Mouse (Mus musculus): ENCODE data around the gene Hist1h4j. TPM values are rescaled to one million over a fixed set of nuclear protein-coding genes. Genes with fewer than 3 reads are reported as not detected.
"Not testable (repeated sequence)": the region's sequence is repeated elsewhere in the genome, so short reads cannot be mapped to it uniquely, and the experiment has no call there.

Gene Hist1h4j
- polyA plus RNA-seq, 1 experiment from 2014 or later = 0.31 TPM

- no peak for ATAC-seq (ENCODE audit: insufficient number of reproducible peaks, low FRiP score)
- Histone ChIP-seq H3K4me1 (replicated peaks) (peaks cover 8% of the 10 kb centered on the region), H3K4me2 (no peak overlapping the region; the same call in 1 of the 2 replicates), H3K27me3 (replicated peaks) (no peaks in the 10 kb centered on the region), H3K36me3 (no peaks in the 10 kb centered on the region), H3K27ac (ENCODE audit: poor library complexity, severe bottlenecking) (peak overlapping the region; percentile 94), H3K4me3 (no peak overlapping the region), H3K9me3 (replicated peaks) (no peaks in the 10 kb centered on the region), H3K9ac (0 out of 2 replicates have a peak overlapping the region, but pooled peaks have one; percentile 64)
- WGBS = 69% methylated on average over 5 of the region's 5 CpGs
These were observed 1.4 kb upstream of the Hist1h4j start for GRCm38 (mm10) chr13:21733466-21733865.

GRCm38 (mm10) chr13:21734010-21734905 lies 606 bp upstream of the Hist1h4j start:
- Histone ChIP-seq H3K9me3 (replicated peaks) (no peaks in the 10 kb centered on the region), H3K4me2 (peak overlapping the region; percentile 77), H3K27me3 (replicated peaks) (no peaks in the 10 kb centered on the region), H3K36me3 (no peaks in the 10 kb centered on the region), H3K4me1 (replicated peaks) (peaks cover 8% of the 10 kb centered on the region), H3K27ac (ENCODE audit: poor library complexity, severe bottlenecking) (peak overlapping the region; percentile 94), H3K9ac (peak overlapping the region; percentile 77), H3K4me3 (peak overlapping the region; percentile 59)
- WGBS = under 1% methylated on average over 21 of the region's 21 CpGs
- peak; percentile 78 for ATAC-seq (ENCODE audit: insufficient number of reproducible peaks, low FRiP score)

- Histone ChIP-seq H3K36me3 (no peaks in the 10 kb centered on the region), H3K9ac (no peak overlapping the region), H3K4me1 (replicated peaks) (peaks cover 14% of the 10 kb centered on the region), H3K9me3 (replicated peaks) (no peaks in the 10 kb centered on the region), H3K4me3 (no peak overlapping the region), H3K27me3 (replicated peaks) (no peaks in the 10 kb centered on the region), H3K4me2 (no peak overlapping the region), H3K27ac (ENCODE audit: poor library complexity, severe bottlenecking) (no peak overlapping the region)
- 73% methylated on average over 1 of the region's 1 CpGs for WGBS
- ATAC-seq (ENCODE audit: insufficient number of reproducible peaks, low FRiP score) = no peak
These were observed 10.1 kb downstream of the Hist1h4j start for GRCm38 (mm10) chr13:21745006-21745405.

- H3K9ac ChIP-seq = peak overlapping the region; percentile 78
- H3K27ac ChIP-seq (ENCODE audit: poor library complexity, severe bottlenecking) = peak overlapping the region; percentile 90
- 9% methylated on average over 5 of the region's 5 CpGs for WGBS
- H3K36me3 ChIP-seq = no peaks in the 10 kb centered on the region
- H3K27me3 ChIP-seq (replicated peaks) = no peaks in the 10 kb centered on the region
- H3K4me1 ChIP-seq (replicated peaks) = peaks cover 18% of the 10 kb centered on the region
- no peak for ATAC-seq (ENCODE audit: insufficient number of reproducible peaks, low FRiP score)
- no peaks in the 10 kb centered on the region for H3K9me3 ChIP-seq (replicated peaks)
- H3K4me2 ChIP-seq = peak overlapping the region; percentile 87
- H3K4me3 ChIP-seq = peak overlapping the region; percentile 50
These were observed 14.7 kb downstream of the Hist1h4j start for GRCm38 (mm10) chr13:21749387-21750158.

DNA sequence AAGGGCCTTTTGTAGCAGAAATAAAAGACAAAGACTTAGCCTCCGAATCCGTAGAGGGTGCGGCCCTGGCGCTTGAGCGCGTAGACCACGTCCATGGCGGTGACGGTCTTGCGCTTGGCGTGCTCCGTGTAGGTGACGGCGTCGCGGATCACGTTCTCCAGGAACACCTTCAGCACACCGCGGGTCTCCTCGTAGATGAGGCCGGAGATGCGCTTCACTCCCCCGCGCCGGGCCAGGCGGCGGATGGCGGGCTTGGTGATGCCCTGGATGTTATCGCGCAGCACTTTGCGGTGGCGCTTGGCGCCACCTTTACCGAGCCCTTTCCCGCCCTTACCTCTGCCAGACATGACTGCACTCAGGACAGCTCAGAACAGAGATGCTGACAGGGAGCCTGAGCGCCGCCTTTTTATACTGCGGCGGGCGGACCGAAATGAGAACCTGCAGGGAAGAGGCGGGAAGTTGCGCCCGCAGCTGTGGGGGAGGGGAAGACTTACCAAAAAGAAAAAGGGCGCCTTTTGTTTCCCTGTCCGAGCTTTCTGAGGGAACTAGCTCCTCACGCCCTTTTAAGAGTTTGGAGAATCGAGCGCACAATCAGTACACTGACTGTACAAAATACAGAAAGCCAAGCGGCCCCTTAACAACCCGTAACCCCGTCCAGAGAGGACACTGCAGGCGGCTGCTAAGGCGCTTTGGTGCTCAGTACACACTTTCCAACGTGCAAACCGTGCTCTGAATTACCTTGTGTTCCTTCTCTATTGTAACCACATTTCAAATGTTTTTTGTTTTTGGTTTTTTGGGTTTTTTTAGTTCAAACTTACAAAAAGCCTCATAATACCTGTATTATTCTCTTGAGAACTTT lies 15.5 kb downstream of the Hist1h4j start, which contains the start of gene Hist1h4k:
Gene Hist1h4k, minus strand, starts transcription at position 347 of the 859 bp plus-strand sequence.
- under 1% methylated on average over 48 of the region's 56 CpGs for WGBS
- Histone ChIP-seq H3K4me3 (peak within 1 kb of the TSS; percentile 50), H3K4me1 (replicated peaks) (peaks cover 18% of the 10 kb centered on the region), H3K9ac (peak within 1 kb of the TSS; percentile 78), H3K27ac (ENCODE audit: poor library complexity, severe bottlenecking) (peak within 1 kb of the TSS; percentile 90), H3K4me2 (peak within 1 kb of the TSS; percentile 87)
- H3K27me3 ChIP-seq (replicated peaks); H3K9me3 ChIP-seq (replicated peaks); H3K36me3 ChIP-seq: not testable (repeated sequence)
- peak; percentile 78 for ATAC-seq (ENCODE audit: insufficient number of reproducible peaks, low FRiP score)

DNA sequence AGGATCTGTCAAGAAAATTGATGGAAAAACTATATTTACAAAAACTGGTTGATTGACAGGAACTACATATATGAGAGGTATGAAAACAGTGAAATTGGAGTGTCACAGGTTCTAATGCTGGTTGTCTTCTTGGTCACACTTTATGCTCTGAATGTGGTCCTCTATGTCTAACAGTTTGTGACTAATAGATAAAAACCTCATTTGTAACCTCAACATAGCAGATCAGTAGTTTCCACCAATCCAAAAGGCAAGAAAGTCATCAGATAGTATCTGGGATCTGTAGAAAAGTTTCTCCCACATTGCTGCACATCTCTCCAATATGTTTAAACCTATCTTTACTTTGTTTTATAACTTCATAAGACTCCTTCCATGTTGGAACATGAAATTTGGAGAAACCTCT lies 16.6 kb downstream of the Hist1h4j start:
- H3K4me3 ChIP-seq = no peak overlapping the region
- H3K4me2 ChIP-seq = no peak overlapping the region
- H3K9me3 ChIP-seq (replicated peaks) = no peaks in the 10 kb centered on the region
- H3K4me1 ChIP-seq (replicated peaks) = peaks cover 18% of the 10 kb centered on the region
- no peak overlapping the region for H3K27ac ChIP-seq (ENCODE audit: poor library complexity, severe bottlenecking)
- H3K36me3 ChIP-seq = no peaks in the 10 kb centered on the region
- no peaks in the 10 kb centered on the region for H3K27me3 ChIP-seq (replicated peaks)
- no peak for ATAC-seq (ENCODE audit: insufficient number of reproducible peaks, low FRiP score)
- H3K9ac ChIP-seq = no peak overlapping the region

- H3K9ac ChIP-seq = no peak overlapping the region
- WGBS = 28% methylated on average over 3 of the region's 3 CpGs
- no peaks in the 10 kb centered on the region for H3K36me3 ChIP-seq
- H3K9me3 ChIP-seq (replicated peaks) = no peaks in the 10 kb centered on the region
- H3K4me2 ChIP-seq = peak overlapping the region; percentile 48
- peak overlapping the region; percentile 40; the same call in 1 of the 2 replicates for H3K27ac ChIP-seq (ENCODE audit: poor library complexity, severe bottlenecking)
- H3K27me3 ChIP-seq (replicated peaks) = no peaks in the 10 kb centered on the region
- ATAC-seq (ENCODE audit: insufficient number of reproducible peaks, low FRiP score) = no peak
- no peak overlapping the region for H3K4me3 ChIP-seq
- H3K4me1 ChIP-seq (replicated peaks) = peaks cover 18% of the 10 kb centered on the region
These were observed 17.0 kb downstream of the Hist1h4j start for GRCm38 (mm10) chr13:21751827-21752226.

DNA sequence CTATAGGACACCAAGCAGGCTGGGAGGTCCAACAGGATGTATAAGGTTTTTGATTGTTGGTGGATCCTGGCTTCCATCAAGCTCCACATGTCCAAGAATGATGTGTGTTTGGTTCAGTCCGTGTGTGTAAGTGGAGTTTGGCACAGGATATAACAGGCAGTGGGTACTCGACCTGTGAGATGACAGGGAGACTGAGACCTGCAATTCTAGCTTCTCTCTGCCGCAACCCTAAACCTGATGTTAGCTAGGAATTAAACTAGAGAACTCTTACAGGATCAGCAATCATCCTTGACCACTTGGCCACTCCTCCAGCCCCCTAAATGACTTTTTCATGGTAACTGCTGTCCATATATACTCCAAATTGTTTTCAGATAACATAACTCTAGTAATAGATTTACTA lies 17.5 kb downstream of the Hist1h4j start:
- peaks cover 16% of the 10 kb centered on the region for H3K4me1 ChIP-seq (replicated peaks)
- WGBS = 23% methylated on average over 3 of the region's 3 CpGs
- peak overlapping the region; percentile 51; the same call in 1 of the 2 replicates for H3K9ac ChIP-seq
- peak overlapping the region; percentile 66 for H3K27ac ChIP-seq (ENCODE audit: poor library complexity, severe bottlenecking)
- no peak for ATAC-seq (ENCODE audit: insufficient number of reproducible peaks, low FRiP score)
- 0 out of 2 replicates have a peak overlapping the region, but pooled peaks have one; percentile 6 for H3K4me3 ChIP-seq
- H3K4me2 ChIP-seq = peak overlapping the region; percentile 48
- H3K9me3 ChIP-seq (replicated peaks) = no peaks in the 10 kb centered on the region
- no peaks in the 10 kb centered on the region for H3K36me3 ChIP-seq
- no peaks in the 10 kb centered on the region for H3K27me3 ChIP-seq (replicated peaks)

DNA sequence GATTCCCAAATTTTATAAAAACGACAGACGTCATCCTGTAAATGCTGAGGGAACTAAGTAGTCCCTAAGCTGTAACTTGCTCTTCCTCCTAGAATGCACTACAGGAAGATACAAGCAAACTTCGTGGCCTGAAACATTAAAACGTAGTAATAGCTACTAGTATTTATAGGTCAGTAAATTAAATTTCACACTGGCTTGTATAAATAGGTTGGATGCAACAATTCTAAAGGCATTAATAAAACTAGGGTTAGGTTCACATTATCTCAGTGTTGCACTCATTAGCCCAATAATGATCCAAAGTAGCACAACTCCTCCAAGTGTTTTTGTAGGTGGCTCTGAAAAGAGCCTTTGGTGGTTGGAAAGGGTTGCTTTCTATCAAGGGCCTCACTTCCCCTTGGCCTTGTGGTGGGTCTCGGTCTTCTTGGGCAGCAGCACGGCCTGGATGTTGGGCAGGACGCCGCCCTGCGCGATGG lies 18.2 kb downstream of the Hist1h4j start:
- H3K9me3 ChIP-seq (replicated peaks) = no peaks in the 10 kb centered on the region
- H3K4me1 ChIP-seq (replicated peaks) = peaks cover 13% of the 10 kb centered on the region
- H3K27ac ChIP-seq (ENCODE audit: poor library complexity, severe bottlenecking) = peak overlapping the region; percentile 96
- 4% methylated on average over 10 of the region's 10 CpGs for WGBS
- peak overlapping the region; percentile 49 for H3K4me3 ChIP-seq
- no peaks in the 10 kb centered on the region for H3K27me3 ChIP-seq (replicated peaks)
- peak overlapping the region; percentile 86 for H3K4me2 ChIP-seq
- H3K9ac ChIP-seq = peak overlapping the region; percentile 78
- H3K36me3 ChIP-seq = no peaks in the 10 kb centered on the region
- ATAC-seq (ENCODE audit: insufficient number of reproducible peaks, low FRiP score) = no peak; the same call in 1 of the 2 replicates

DNA sequence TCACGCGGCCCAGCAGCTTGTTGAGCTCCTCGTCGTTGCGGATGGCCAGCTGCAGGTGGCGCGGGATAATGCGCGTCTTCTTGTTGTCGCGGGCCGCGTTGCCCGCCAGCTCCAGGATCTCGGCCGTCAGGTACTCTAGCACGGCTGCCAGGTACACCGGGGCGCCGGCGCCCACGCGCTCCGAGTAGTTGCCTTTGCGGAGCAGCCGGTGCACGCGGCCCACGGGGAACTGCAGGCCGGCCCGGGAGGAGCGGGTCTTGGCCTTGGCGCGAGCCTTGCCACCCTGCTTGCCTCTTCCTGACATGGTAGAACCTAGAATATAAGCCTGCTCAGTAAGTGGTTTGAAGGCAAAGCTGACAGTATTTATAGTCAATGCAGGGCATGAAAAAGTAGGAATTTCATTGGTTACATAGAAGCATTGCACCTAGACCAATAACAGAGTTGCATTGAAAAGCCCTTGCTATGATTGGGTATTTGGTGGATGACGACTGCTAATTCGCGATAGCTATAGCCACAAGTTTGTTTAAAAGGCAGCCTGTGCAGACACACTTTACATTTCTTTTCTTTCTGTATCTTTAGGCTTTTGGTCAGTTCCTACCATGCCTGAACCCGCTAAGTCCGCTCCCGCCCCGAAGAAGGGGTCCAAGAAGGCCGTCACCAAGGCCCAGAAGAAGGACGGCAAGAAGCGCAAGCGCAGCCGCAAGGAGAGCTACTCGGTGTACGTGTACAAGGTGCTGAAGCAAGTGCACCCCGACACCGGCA lies 18.8 kb downstream of the Hist1h4j start, which contains the start of the genes Hist1h2ak and Hist1h2bn:
Gene Hist1h2ak, minus strand, starts transcription at position 304 of the 762 bp plus-strand sequence.
Gene Hist1h2bn, plus strand, starts transcription at position 600 of the 762 bp plus-strand sequence.
- peak; percentile 94 for ATAC-seq (ENCODE audit: insufficient number of reproducible peaks, low FRiP score)
- Histone ChIP-seq H3K9ac (peak within 1 kb of the TSS; percentile 78), H3K4me1 (replicated peaks) (peaks cover 13% of the 10 kb centered on the region), H3K27ac (ENCODE audit: poor library complexity, severe bottlenecking) (peak within 1 kb of the TSS; percentile 96), H3K4me2 (peak within 1 kb of the TSS; percentile 86), H3K4me3 (peak within 1 kb of the TSS; percentile 58)
- not testable (repeated sequence) for H3K36me3 ChIP-seq; H3K27me3 ChIP-seq (replicated peaks); H3K9me3 ChIP-seq (replicated peaks)
- under 1% methylated on average over 50 of the region's 50 CpGs for WGBS
